Mouse (Mus musculus) cerebellum, adult 2 months (tissue): ENCODE results near the gene Sema3c.

Experiments used
- CTCF ChIP-seq: fragments of 200-500 bp; IDR thresholded peaks from 2 replicates; pipeline ENCODE4 v1.5.1; 2011; ENCODE audit warnings: low read depth, mild to moderate bottlenecking, control low read depth, low read length, moderate library complexity, borderline replicate concordance; ENCODE audit not compliant: insufficient read depth
- POLR2A ChIP-seq: fragments of 200-500 bp; IDR thresholded peaks from 2 replicates; pipeline ENCODE4 v1.6.1; 2011; ENCODE audit warnings: low read length, control low read depth, borderline replicate concordance; ENCODE audit not compliant: insufficient read depth

DNA sequence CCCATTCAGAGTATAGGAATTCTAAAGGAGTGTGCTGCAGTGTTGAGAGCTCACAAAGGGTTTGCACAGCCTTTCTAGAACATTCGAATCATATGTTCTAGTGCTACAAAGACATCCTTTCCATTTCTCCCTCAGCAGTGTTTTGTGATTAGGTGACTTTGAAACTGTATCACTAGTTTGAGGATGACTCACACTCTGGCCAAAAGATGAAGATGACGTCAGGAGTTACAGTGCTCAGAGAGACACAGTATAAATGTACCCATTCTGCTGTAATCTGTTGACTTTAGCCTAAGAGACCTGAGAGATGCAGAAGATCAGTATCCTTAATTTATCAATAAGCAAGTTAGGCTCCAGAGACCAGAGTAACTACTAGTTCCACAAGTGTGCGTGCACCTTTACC is 65.4 kb downstream of the Sema3c start:
- no peak for TF ChIP-seq POLR2A
- no peak for TF ChIP-seq CTCF
